Mouse (Mus musculus): Measurements from ENCODE around the gene Pde1a.

Gene Pde1a

DNA sequence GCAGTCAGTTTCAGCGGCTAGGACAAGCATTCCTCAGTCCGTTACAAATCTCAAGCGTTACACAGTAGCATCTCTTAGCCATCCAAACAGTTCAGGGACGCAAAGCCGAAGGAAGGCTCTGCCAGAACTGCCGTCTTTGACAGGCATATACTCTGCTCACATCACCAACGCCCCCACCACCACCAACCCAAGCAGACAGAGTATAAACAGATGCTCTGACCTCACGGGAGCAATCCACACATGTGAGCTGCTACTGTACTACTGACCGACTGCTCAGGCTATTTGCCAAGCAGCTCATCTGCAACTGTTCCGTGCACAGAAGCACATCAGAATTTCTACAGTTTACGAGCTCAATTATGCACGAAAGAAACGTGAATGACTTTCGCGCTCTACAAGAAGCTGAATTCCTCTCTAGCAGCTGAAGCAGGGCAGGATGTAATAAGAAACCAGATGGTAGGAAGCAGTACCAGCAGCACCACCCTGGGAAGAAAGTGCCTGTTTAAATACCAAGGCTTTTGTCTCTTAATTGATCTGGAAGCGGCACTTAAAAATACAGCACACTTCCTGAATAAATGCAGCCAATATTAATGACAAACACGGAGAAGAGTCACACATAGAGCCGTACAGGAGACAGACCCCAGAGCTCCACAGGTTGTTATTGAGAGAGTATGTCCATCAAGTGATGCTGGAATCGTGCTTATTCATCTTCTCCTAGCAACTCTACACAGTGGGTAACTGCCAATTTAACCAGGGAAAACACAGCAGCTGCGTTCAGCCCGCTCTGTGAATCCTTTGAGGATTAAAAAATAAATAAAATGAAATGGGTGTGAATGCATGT, at the start of gene Pde1a:
Gene Pde1a, minus strand, starts transcription at position 598 of the 838 bp plus-strand sequence.
- no peak for DNase-seq (ENCODE audit: low spot score in 2 of 2)

GRCm38 (mm10) chr2:80178608-80179280, 49.5 kb upstream of the Pde1a start:
- DNase-seq (ENCODE audit: low spot score in 2 of 2), result no peak

GRCm38 (mm10) chr2:80178154-80178553, 48.9 kb upstream of the Pde1a start:
- DNase-seq (ENCODE audit: low spot score in 2 of 2), result no peak

GRCm38 (mm10) chr2:80168103-80168502, 38.8 kb upstream of the Pde1a start:
- no peak for DNase-seq (ENCODE audit: low spot score in 2 of 2)

GRCm38 (mm10) chr2:80158784-80159183, 29.5 kb upstream of the Pde1a start:
- DNase-seq (ENCODE audit: low spot score in 2 of 2), result no peak

- no peak for DNase-seq (ENCODE audit: low spot score in 2 of 2)
These were observed 28.9 kb upstream of the Pde1a start for GRCm38 (mm10) chr2:80158196-80158595.

DNA sequence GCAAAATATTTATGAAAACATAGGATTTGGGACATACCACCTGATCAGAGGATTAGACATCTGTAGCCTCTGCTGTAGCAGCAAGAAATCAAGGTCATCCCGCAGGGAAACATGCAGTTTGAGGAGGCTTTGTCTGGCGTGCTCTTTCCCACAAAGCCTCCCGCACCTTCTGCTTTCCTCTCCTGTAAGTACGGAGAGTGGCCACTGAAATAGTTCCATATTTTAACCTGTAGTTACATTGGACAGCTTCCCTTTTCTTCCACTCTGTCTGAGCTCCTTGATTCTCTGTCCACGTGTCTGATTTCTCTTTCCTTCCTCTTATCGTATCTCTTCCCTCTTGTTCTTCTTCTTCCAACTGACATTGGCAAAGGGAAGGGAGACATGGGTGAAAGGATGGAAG, 20.8 kb upstream of the Pde1a start:
- DNase-seq (ENCODE audit: low spot score in 2 of 2), result no peak

DNA sequence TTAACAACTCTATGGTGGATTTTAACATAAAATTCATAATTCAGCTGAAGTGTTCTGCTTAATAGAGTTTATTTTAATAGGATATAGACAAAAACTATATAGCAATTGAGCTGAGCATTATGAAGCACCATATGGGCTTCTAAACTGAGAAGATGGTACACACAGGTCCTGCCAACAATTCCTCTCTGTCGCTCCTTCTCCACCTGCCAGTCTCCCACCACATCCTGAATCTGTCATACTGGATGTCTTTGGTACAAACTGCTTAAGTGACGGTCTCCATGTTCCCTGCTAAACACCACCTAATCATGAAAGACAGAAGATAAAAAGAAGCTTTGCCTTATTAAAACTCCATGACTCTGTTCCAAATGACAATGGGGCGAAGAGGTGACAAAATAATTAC, 20.1 kb upstream of the Pde1a start:
- DNase-seq (ENCODE audit: low spot score in 2 of 2), result no peak

GRCm38 (mm10) chr2:80135076-80135475, 5.8 kb upstream of the Pde1a start:
- no peak for DNase-seq (ENCODE audit: low spot score in 2 of 2)

DNA sequence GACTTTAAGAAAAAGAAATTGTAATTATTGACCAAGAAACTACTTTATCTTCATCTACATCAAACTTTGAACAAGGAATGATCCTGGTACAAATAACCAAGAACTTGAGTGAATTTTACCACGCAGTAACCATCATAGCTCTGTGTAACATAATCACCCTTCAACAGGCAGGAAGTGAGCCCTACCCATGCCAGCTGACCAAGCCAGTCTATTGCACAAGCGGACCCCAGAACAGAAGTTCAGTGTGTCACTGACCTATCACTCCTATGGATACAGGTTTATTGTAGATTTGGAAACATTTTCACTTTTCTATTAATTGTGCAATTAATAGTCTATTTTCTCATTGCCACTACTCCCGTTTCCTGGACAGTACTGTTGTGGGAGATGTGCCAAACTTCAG, 3.4 kb upstream of the Pde1a start:
- no peak for DNase-seq (ENCODE audit: low spot score in 2 of 2)

DNA sequence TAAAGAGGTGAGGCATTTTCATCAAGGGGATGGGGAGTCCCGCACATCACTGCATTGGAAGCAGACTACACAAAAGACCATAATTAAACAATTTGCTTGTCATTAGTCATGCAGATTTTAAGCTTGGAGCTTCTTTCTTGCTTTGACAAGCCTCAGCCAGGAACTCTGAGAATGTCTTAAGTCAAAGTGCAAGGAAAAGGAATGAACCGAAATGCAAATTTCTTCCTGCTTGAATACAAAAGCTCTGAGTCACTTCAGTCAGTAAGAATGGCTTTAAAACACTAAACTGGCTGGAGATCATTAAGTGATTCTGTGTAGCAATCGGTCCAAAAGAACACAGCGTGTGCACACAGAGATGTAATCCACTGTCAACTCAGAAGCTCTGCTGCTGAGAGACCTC, 2.6 kb downstream of the Pde1a start:
- DNase-seq (ENCODE audit: low spot score in 2 of 2), result no peak

DNA sequence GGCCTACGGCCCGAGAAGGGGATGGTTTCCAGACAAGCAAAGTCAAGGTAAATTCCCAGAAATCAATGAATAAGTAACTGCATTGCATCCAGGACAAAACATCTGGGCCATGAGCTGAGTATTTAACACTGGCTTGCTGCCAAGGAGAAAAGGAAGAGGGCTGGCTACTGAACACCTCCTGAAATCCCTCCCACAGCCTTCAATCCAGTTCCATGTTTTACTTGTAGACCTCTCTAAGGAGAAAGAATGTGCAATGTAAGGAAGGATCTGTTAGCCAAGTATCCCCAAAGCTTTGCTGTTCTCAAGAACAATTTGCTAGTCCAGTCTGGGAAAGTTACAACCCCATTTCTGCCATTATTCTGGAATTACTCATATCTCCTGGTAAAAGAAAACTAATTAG, 42.4 kb downstream of the Pde1a start:
- DNase-seq (ENCODE audit: low spot score in 2 of 2), result no peak

DNA sequence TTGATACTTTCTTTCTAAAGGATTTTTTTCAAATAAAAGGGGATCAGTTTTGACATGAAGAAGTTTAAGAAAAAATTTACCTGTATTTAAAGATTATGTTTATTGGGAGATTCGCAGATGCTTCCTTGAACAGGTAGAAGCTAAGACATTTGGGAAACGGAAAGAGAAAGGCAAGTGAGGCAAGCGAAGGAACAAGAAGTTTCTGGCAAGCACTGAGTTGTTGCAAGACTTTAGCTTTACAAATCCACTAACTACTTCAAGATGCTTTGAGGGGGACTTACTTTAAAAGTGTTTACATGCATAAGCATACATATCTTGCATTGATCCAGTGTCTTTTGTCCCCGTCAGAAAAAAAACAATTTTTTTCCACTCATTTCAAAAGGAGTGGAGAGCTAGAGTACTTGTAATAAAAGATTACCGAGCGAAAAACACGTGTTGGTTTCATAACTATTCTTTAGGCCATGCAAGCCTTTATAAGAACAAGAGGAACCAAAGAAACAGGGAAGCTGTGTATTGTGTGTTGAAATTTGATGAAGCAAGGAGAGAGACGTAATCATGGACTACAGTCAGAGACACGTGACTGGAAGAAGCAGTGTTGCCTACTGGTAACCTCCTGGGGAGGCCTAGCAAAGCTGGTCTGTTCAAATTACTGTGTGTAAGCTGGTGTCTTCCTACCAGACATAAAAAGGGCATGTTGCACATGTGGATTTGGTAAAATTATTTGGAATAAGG, 49.0 kb downstream of the Pde1a start:
- DNase-seq (ENCODE audit: low spot score in 2 of 2), result no peak

DNA sequence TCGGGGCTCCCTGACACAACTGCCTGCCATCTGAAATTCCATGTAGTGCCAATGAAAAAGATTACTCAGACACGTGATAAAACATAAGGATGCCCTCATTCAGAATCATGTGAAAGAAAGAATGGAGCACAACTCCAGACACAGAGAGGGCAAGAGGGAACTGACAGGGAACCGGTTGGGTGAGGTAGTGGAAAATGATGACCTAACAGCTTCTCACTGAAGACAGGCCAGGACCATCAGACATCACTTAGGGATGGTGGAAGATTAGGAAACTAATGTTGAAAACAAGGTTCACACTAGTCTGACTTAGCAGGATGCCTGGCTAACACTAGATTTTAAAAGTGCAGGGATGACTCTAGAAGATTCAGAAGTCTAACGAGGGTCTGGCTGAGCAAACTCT, 49.6 kb downstream of the Pde1a start:
- DNase-seq (ENCODE audit: low spot score in 2 of 2), result no peak

DNA sequence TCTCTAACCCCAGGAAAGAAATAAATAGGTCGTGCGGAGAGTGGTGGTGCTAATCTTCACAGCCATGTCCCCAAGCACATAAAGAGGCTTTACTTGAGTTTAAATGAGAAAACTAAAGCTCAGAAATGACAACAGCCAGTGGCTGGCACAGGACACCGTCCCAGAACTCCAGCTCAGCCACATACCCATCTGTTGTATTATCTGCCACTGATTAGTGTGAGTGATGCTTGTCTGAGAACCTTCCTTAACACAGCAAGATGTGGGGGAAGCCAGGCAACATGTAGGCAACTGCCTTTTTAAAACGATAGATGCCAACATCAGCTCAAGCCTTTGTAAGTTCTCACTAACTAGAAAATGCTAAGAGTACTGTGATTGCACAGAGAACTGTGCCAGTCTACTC, 52.9 kb downstream of the Pde1a start:
- DNase-seq (ENCODE audit: low spot score in 2 of 2), result no peak

- DNase-seq (ENCODE audit: low spot score in 2 of 2), result no peak
These were observed 54.7 kb downstream of the Pde1a start for GRCm38 (mm10) chr2:80074531-80074930.

DNA sequence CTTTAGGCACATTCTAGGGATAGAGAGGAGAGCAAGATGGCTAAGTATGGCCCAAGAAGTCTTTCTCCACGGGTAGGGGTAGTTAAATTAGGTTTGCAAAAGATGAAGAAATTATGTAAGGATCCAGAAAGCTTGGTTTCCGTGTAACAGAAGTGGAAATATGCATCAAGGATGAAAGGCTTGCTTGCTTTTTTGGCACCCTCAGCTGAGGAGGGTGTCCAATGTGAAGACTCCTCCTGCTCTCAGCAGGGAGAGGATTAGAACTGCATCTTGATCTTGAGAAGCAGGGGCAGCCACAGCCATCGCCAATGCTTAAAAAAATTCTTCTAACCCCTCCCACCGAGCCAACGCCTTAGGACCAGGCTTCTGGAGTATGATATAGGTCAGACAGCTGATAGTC, 55.2 kb downstream of the Pde1a start:
- no peak for DNase-seq (ENCODE audit: low spot score in 2 of 2)

DNA sequence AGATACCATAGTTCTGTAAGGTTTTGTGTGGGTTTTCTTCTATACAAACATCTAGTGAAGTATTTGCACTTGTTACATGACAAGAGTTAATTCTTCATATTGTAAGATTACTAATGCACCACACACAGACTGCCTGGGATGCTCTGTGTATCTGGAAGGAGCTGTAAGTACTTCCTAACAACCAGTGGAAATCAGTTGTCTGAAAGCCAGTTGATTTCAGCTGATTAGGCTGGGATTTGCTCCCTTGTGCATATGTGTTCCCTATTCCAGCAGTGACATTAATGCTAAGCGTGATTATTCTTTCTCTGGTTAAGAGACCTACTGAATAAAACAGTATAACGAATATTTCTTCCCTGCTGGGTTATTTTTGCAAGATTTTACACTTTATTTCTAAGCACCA, 55.8 kb downstream of the Pde1a start:
- no peak for DNase-seq (ENCODE audit: low spot score in 2 of 2)

GRCm38 (mm10) chr2:80069745-80070144, 59.5 kb downstream of the Pde1a start:
- DNase-seq (ENCODE audit: low spot score in 2 of 2), result no peak

DNA sequence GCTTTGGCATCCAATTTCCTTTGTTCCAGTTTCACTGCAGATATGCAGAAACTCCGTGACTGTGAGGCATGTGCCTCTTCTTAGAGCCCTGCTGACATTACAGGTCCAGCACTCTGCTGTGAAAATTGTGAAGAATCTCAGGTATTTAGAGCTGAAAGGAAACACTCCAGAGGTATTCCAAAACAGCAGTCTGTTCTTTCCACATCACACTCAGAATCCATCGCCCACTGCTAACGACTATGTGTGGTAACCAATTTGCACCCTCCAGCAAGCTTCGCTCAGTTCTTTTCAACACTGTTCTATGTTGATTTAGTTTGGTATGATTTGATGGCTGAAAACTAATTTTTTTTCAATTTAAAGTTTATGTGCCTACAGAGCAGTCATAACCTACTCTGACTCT, 62.8 kb downstream of the Pde1a start:
- DNase-seq (ENCODE audit: low spot score in 2 of 2), result no peak

- DNase-seq (ENCODE audit: low spot score in 2 of 2), result no peak
These were observed 73.2 kb downstream of the Pde1a start for GRCm38 (mm10) chr2:80056062-80056461.

DNA sequence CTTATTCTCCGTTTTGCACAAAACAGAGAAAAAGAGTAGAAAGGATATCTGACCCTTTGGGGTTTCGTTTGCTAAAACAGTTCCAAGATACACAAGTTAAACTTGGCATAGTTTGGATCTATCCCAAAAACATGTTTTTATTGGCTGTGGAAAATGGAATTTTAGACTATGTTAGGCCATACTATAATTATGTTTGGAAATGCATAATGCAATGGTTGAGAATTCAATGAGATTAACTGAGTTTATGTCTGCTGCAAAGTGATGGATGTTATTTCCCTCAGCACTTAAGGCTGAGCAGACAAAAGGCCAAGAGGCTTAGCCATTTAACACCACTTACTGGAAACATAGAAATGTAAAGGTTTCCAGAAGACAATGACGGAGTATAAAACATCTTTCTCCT, 75.2 kb downstream of the Pde1a start:
- no peak for DNase-seq (ENCODE audit: low spot score in 2 of 2)
